23 mouse cellular contexts compared by ENCODE assay signal in genomic region chrX:20185616-20186015, GRCm38 (mm10).
DNase-seq lines count a peak whose midpoint lies in the region; ATAC-seq and TF ChIP-seq lines count a peak whose summit lies in the region.
"Had no signal": no experiment of that assay in that cellular context is flagged by ENCODE, and none has a peak within 500 bp of the region (broad histone marks: within the 10 kb centered on the region; RNA-seq: fewer than 3 reads in every experiment).

No protein-coding gene starts in this region.

- TF ChIP-seq RAD21 in CH12.LX (IDR thresholded peaks at IDR 0.05; ENCODE audit: low read depth, low read length) = peak; percentile 10

- no peak overlapping the region for H3K27ac ChIP-seq in liver, postnatal 0 days (ENCODE audit: low read depth)
- no peak overlapping the region for H3K27ac ChIP-seq in liver, embryonic 12.5 days
- H3K27ac ChIP-seq in CH12.LX (ENCODE audit: insufficient read depth, low read depth) = no peak overlapping the region
- H3K27ac ChIP-seq in embryonic facial prominence, embryonic 10.5 days (replicated peaks) = no peak overlapping the region
- H3K27ac ChIP-seq: gastrocnemius, adult 2 months; hindbrain, embryonic 10.5 days; hindbrain, embryonic 15.5 days; liver, embryonic 15.5 days; lung, embryonic 15.5 days had no signal

- no peak for TF ChIP-seq EP300 in liver, postnatal 0 days (IDR thresholded peaks at IDR 0.05; ENCODE audit: low read depth)
- no peak for TF ChIP-seq EP300 in CH12.LX (IDR thresholded peaks at IDR 0.05; ENCODE audit: low read length)

- H3K27me3 ChIP-seq in liver, postnatal 0 days (ENCODE audit: insufficient read depth, low read length) = no peaks in the 10 kb centered on the region
- H3K27me3 ChIP-seq in liver, embryonic 12.5 days (replicated peaks) = no peaks in the 10 kb centered on the region
- H3K27me3 ChIP-seq in CH12.LX (replicated peaks) = no peaks in the 10 kb centered on the region
- no peaks in the 10 kb centered on the region for H3K27me3 ChIP-seq in embryonic facial prominence, embryonic 10.5 days (replicated peaks; ENCODE audit: low read depth, poor library complexity, severe bottlenecking)
- H3K27me3 ChIP-seq: hindbrain, embryonic 15.5 days; liver, embryonic 15.5 days; lung, embryonic 15.5 days had no signal

- no peak for ATAC-seq in liver, postnatal 0 days
- no peak for ATAC-seq in liver, embryonic 12.5 days
- ATAC-seq in granulocyte monocyte progenitor cell, adult 5-6 weeks (replicated peaks; ENCODE audit: poor library complexity, severe bottlenecking) = no peak
- ATAC-seq: forebrain, embryonic 16.5 days had no signal

- in situ Hi-C loops in CH12.LX (cut with MboI; ENCODE audit: low pct_ligation_motif_present, low pct_unique_long_range_greater_than_20kb, low sequenced_read_pairs) = no loop called here

- H3K79me2 ChIP-seq in CH12.LX (replicated peaks; ENCODE audit: control insufficient read depth, extremely low read depth, insufficient read depth, poor library complexity, severe bottlenecking) = no peaks in the 10 kb centered on the region

- no peak overlapping the region for H3K9ac ChIP-seq in liver, postnatal 0 days (replicated peaks)
- no peak overlapping the region for H3K9ac ChIP-seq in liver, embryonic 12.5 days
- H3K9ac ChIP-seq in CH12.LX (ENCODE audit: insufficient read depth, low read depth) = no peak overlapping the region
- H3K9ac ChIP-seq: hindbrain, embryonic 15.5 days; liver, embryonic 15.5 days; lung, embryonic 15.5 days had no signal

- no peaks in the 10 kb centered on the region for H3K36me3 ChIP-seq in liver, postnatal 0 days (replicated peaks; ENCODE audit: insufficient read depth, low read length)
- no peaks in the 10 kb centered on the region for H3K36me3 ChIP-seq in liver, embryonic 12.5 days
- H3K36me3 ChIP-seq in CH12.LX (replicated peaks in 1 of 2; ENCODE audit: control insufficient read depth in 1 of 2, insufficient read depth in 1 of 2, low read length in 1 of 2) = peaks cover 0 to 7% of the 10 kb centered on the region in 2 experiments
- no peaks in the 10 kb centered on the region for H3K36me3 ChIP-seq in embryonic facial prominence, embryonic 10.5 days (replicated peaks)
- H3K36me3 ChIP-seq: hindbrain, embryonic 10.5 days; hindbrain, embryonic 15.5 days; liver, embryonic 15.5 days; lung, embryonic 15.5 days had no signal

- WGBS in liver, postnatal 0 days (ENCODE audit: insufficient replicate concordance) = 67% methylated on average over 3 of the region's 3 CpGs
- WGBS in liver, embryonic 12.5 days (ENCODE audit: insufficient replicate concordance) = 58% methylated on average over 3 of the region's 3 CpGs
- 72% methylated on average over 3 of the region's 3 CpGs for WGBS in embryonic facial prominence, embryonic 10.5 days

- dilution Hi-C loops in CH12.LX (cut with MboI; ENCODE audit: extremely low pct_ligation_motif_present, extremely low pct_unique_long_range_greater_than_20kb, low sequenced_read_pairs) = no loop called here

- no peak overlapping the region for H3K4me2 ChIP-seq in liver, postnatal 0 days (ENCODE audit: low read depth, low read length)
- no peak overlapping the region for H3K4me2 ChIP-seq in liver, embryonic 12.5 days
- no peak overlapping the region for H3K4me2 ChIP-seq in CH12.LX (ENCODE audit: insufficient read depth, low read depth, poor library complexity, severe bottlenecking)
- H3K4me2 ChIP-seq: hindbrain, embryonic 15.5 days; liver, embryonic 15.5 days; lung, embryonic 15.5 days had no signal

- TF ChIP-seq POLR2A in CH12.LX (IDR thresholded peaks at IDR 0.05; ENCODE audit: low read depth, low read length) = no peak

- H3K4me1 ChIP-seq in liver, postnatal 0 days (ENCODE audit: insufficient read depth) = no peaks in the 10 kb centered on the region
- no peaks in the 10 kb centered on the region for H3K4me1 ChIP-seq in liver, embryonic 12.5 days
- H3K4me1 ChIP-seq in CH12.LX (ENCODE audit: control insufficient read depth in 1 of 2, insufficient read depth in 2 of 2) = no peaks in the 10 kb centered on the region
- H3K4me1 ChIP-seq in embryonic facial prominence, embryonic 10.5 days = no peaks in the 10 kb centered on the region
- H3K4me1 ChIP-seq: hindbrain, embryonic 10.5 days; hindbrain, embryonic 15.5 days; liver, embryonic 15.5 days; lung, embryonic 15.5 days had no signal

- no peak for DNase-seq in liver, postnatal 0 days
- DNase-seq in CH12.LX (ENCODE audit: extremely low read depth) (peak; percentile 18), MEL-GATA-1-ER (ENCODE audit: extremely low read depth, low read depth) (peak; percentile 33)
- no peak for DNase-seq in embryonic facial prominence, embryonic 10.5 days (ENCODE audit: low spot score)
- no peak for DNase-seq in gastrocnemius, postnatal 25 days
- DNase-seq: adrenal gland, postnatal 25 days; cerebellum, adult 11-12 months; cerebellum, adult 9-11 months; gastrocnemius, adult 2 months; heart, postnatal 14 days; kidney, adult 18-20 months; layer of hippocampus, adult 9-11 months; liver; midbrain, embryonic 14.5 days; thymus, postnatal 14 days had no signal

- TF ChIP-seq CTCF in liver, postnatal 0 days (IDR thresholded peaks at IDR 0.05; ENCODE audit: low read depth) = 0 out of 2 replicates have a peak, but pooled peaks have one; percentile 5
- TF ChIP-seq CTCF in CH12.LX (conservative IDR thresholded peaks at IDR 0.05 in 1 of 2, IDR thresholded peaks at IDR 0.05 in 1 of 2; ENCODE audit: low read depth in 2 of 2, low read length in 2 of 2) = peak in 1 of 2 experiments; percentile 46; a peak in 2 of 4 replicates

- H3K4me3 ChIP-seq in liver, postnatal 0 days (ENCODE audit: low read depth, low read length) = no peak overlapping the region
- no peak overlapping the region for H3K4me3 ChIP-seq in liver, embryonic 12.5 days
- H3K4me3 ChIP-seq in CH12.LX (replicated peaks in 1 of 3; ENCODE audit: low read depth in 2 of 3, low read length in 2 of 3, poor library complexity in 1 of 3) = no peak overlapping the region
- H3K4me3 ChIP-seq in embryonic facial prominence, embryonic 10.5 days = no peak overlapping the region
- H3K4me3 ChIP-seq: erythroblast, embryonic 14.5 days; gastrocnemius, adult 2 months; hindbrain, embryonic 10.5 days; hindbrain, embryonic 15.5 days; liver, embryonic 15.5 days; lung, embryonic 15.5 days had no signal

- H3K9me3 ChIP-seq in liver, postnatal 0 days (ENCODE audit: low read length) = no peaks in the 10 kb centered on the region
- no peaks in the 10 kb centered on the region for H3K9me3 ChIP-seq in liver, embryonic 12.5 days (replicated peaks)
- H3K9me3 ChIP-seq in CH12.LX (replicated peaks; ENCODE audit: low read length) = no peaks in the 10 kb centered on the region
- H3K9me3 ChIP-seq in embryonic facial prominence, embryonic 10.5 days = no peaks in the 10 kb centered on the region
- H3K9me3 ChIP-seq: hindbrain, embryonic 10.5 days; hindbrain, embryonic 15.5 days; liver, embryonic 15.5 days; lung, embryonic 15.5 days had no signal

TF ChIP-seq in CH12.LX, 34 proteins besides CTCF, POLR2A, EP300 and RAD21:
- TF ChIP-seq CHD2 (IDR thresholded peaks at IDR 0.05; ENCODE audit: low read length) (no peak), SMC3 (IDR thresholded peaks at IDR 0.05; ENCODE audit: low read depth, low read length) (peak; percentile 31), NELFE (IDR thresholded peaks at IDR 0.05; ENCODE audit: low read depth, low read length) (no peak), UBTF (IDR thresholded peaks at IDR 0.05; ENCODE audit: low read depth, low read length) (no peak), ZNF384 (IDR thresholded peaks at IDR 0.05; ENCODE audit: low read depth, low read length) (no peak), USF2 (conservative IDR thresholded peaks at IDR 0.05; ENCODE audit: low read depth, low read length) (no peak)
TF ChIP-seq in CH12.LX: peak in this region for 1.

Comparison
In these comparisons a context has a peak if more than half of its experiments do, and no peak if none do; other contexts are left out.
1. DNase-seq: peak in CH12.LX (single experiment) and MEL-GATA-1-ER (single experiment); none in liver, postnatal 0 days (single experiment), embryonic facial prominence, embryonic 10.5 days (single experiment) and gastrocnemius, postnatal 25 days (single experiment).